Mouse (Mus musculus): ENCODE measurements at regions not wholly inside any gene's neighbourhood (a gene's known extent, or its start where the extent isn't known, plus 50 kb on each side); places are given as distances from the start of the nearest gene placed in this dataset.

GRCm38 (mm10) chr2:45800131-45800530 lies 682.9 kb upstream of the Zeb2 start:
- Histone ChIP-seq H3K4me3 (no peak overlapping the region), H3K27me3 (ENCODE audit: control insufficient read depth, insufficient read depth, insufficient read length) (no peaks in the 10 kb centered on the region), H3K4me2 (ENCODE audit: low read depth) (no peak overlapping the region), H3ac (ENCODE audit: control insufficient read depth, insufficient read length) (no peak overlapping the region), H3K79me2 (ENCODE audit: control insufficient read depth, insufficient read depth) (no peaks in the 10 kb centered on the region), H3K36me3 (ENCODE audit: control insufficient read depth, insufficient read depth) (no peaks in the 10 kb centered on the region)
- no peak for TF ChIP-seq CEBPB (IDR thresholded peaks at IDR 0.05; ENCODE audit: insufficient read depth, poor library complexity, severe bottlenecking)

DNA sequence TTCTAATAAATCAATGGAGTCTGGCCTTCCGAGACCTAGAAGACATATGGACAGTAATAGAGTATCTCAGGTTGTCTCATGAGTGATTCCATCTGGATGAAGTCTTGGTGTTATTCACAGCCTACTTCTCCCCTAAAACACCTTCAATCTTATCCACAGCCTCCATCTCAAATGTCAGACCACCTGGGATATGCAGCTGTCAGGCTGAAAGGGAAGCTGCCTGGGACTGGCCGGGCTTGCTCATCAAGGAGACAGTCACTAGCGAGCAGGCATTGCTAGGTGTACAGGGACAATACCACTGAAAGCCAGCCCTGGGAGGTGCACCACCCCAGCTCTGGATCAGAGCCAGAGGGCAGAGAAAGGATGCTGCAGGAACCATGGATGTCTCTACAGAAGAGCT lies 676.4 kb upstream of the Zeb2 start:
- TF ChIP-seq MAX (IDR thresholded peaks at IDR 0.05; ENCODE audit: low read depth) (no peak), USF1 (IDR thresholded peaks at IDR 0.05; ENCODE audit: low read depth) (no peak), E2F4 (IDR thresholded peaks at IDR 0.05; ENCODE audit: insufficient read depth) (no peak), CEBPB (IDR thresholded peaks at IDR 0.05; ENCODE audit: insufficient read depth, poor library complexity, severe bottlenecking) (no peak), MYOG (IDR thresholded peaks at IDR 0.05; ENCODE audit: control insufficient read depth in 1 of 3, insufficient read depth in 1 of 3, insufficient read length in 2 of 3, low read depth in 2 of 3) (no peak), MYOD1 (IDR thresholded peaks at IDR 0.05; ENCODE audit: control insufficient read depth in 1 of 3, insufficient read length in 2 of 3, low read depth in 2 of 3) (no peak), SRF (IDR thresholded peaks at IDR 0.05; ENCODE audit: control insufficient read depth, insufficient read length, low read depth) (no peak), POLR2AphosphoS2 (IDR thresholded peaks at IDR 0.05; ENCODE audit: insufficient read length, low read depth) (no peak)

GRCm38 (mm10) chr2:45789739-45790138 lies 672.5 kb upstream of the Zeb2 start:
- Histone ChIP-seq H3ac (ENCODE audit: control insufficient read depth, insufficient read length) (no peak overlapping the region), H3K79me2 (ENCODE audit: control insufficient read depth, insufficient read depth) (no peaks in the 10 kb centered on the region), H3K4me3 (no peak overlapping the region), H3K4me2 (ENCODE audit: low read depth) (no peak overlapping the region), H3K27me3 (ENCODE audit: control insufficient read depth, insufficient read depth, insufficient read length) (no peaks in the 10 kb centered on the region), H3K36me3 (ENCODE audit: control insufficient read depth, insufficient read depth) (no peaks in the 10 kb centered on the region)
- no peak for TF ChIP-seq TCF12 (IDR thresholded peaks at IDR 0.05; ENCODE audit: insufficient read depth, poor library complexity, severe bottlenecking)
- TF ChIP-seq E2F4 (IDR thresholded peaks at IDR 0.05; ENCODE audit: insufficient read depth): no peak
- no peak for TF ChIP-seq USF1 (IDR thresholded peaks at IDR 0.05; ENCODE audit: low read depth)
- TF ChIP-seq MAX (IDR thresholded peaks at IDR 0.05; ENCODE audit: low read depth): no peak
- no peak for TF ChIP-seq POLR2A (IDR thresholded peaks at IDR 0.05; ENCODE audit: insufficient read length, low read depth)
- TF ChIP-seq TCF3 (IDR thresholded peaks at IDR 0.05; ENCODE audit: insufficient read length, low read depth): no peak
- TF ChIP-seq MYOD1 (IDR thresholded peaks at IDR 0.05; ENCODE audit: control insufficient read depth in 1 of 3, insufficient read length in 2 of 3, low read depth in 2 of 3): no peak
- no peak for TF ChIP-seq CEBPB (IDR thresholded peaks at IDR 0.05; ENCODE audit: insufficient read depth, poor library complexity, severe bottlenecking)
- TF ChIP-seq REST (IDR thresholded peaks at IDR 0.05; ENCODE audit: insufficient read depth, insufficient read length): no peak
- no peak for TF ChIP-seq POLR2AphosphoS2 (IDR thresholded peaks at IDR 0.05; ENCODE audit: insufficient read length, low read depth)
- TF ChIP-seq MYOG (IDR thresholded peaks at IDR 0.05; ENCODE audit: control insufficient read depth in 1 of 3, insufficient read depth in 1 of 3, insufficient read length in 2 of 3, low read depth in 2 of 3): no peak
- TF ChIP-seq SRF (IDR thresholded peaks at IDR 0.05; ENCODE audit: control insufficient read depth, insufficient read length, low read depth): no peak

More for the DNA sequence above, 676.4 kb upstream of the Zeb2 start:
- H3ac ChIP-seq (ENCODE audit: control insufficient read depth, insufficient read length): no peak overlapping the region
- no peaks in the 10 kb centered on the region for H3K27me3 ChIP-seq (ENCODE audit: control insufficient read depth, insufficient read depth, insufficient read length)
- no peaks in the 10 kb centered on the region for H3K79me2 ChIP-seq (ENCODE audit: control insufficient read depth, insufficient read depth)
- no peak overlapping the region for H3K4me3 ChIP-seq
- no peaks in the 10 kb centered on the region for H3K36me3 ChIP-seq (ENCODE audit: control insufficient read depth, insufficient read depth)
- no peak overlapping the region for H3K4me2 ChIP-seq (ENCODE audit: low read depth)

GRCm38 (mm10) chr2:45787732-45788390 lies 670.7 kb upstream of the Zeb2 start:
- H3K79me2 ChIP-seq (ENCODE audit: control insufficient read depth, insufficient read depth): no peaks in the 10 kb centered on the region
- no peaks in the 10 kb centered on the region for H3K36me3 ChIP-seq (ENCODE audit: control insufficient read depth, insufficient read depth)
- no peak overlapping the region for H3K4me2 ChIP-seq (ENCODE audit: low read depth)
- H3ac ChIP-seq (ENCODE audit: control insufficient read depth, insufficient read length): no peak overlapping the region
- TF ChIP-seq CEBPB (IDR thresholded peaks at IDR 0.05; ENCODE audit: insufficient read depth, poor library complexity, severe bottlenecking) (no peak), MYOD1 (IDR thresholded peaks at IDR 0.05; ENCODE audit: control insufficient read depth in 1 of 3, insufficient read length in 2 of 3, low read depth in 2 of 3) (no peak), USF1 (IDR thresholded peaks at IDR 0.05; ENCODE audit: low read depth) (no peak), TCF12 (IDR thresholded peaks at IDR 0.05; ENCODE audit: insufficient read depth, poor library complexity, severe bottlenecking) (no peak), REST (IDR thresholded peaks at IDR 0.05; ENCODE audit: insufficient read depth, insufficient read length) (no peak), MAX (IDR thresholded peaks at IDR 0.05; ENCODE audit: low read depth) (no peak), SRF (IDR thresholded peaks at IDR 0.05; ENCODE audit: control insufficient read depth, insufficient read length, low read depth) (no peak), TCF3 (IDR thresholded peaks at IDR 0.05; ENCODE audit: insufficient read length, low read depth) (no peak), POLR2AphosphoS2 (IDR thresholded peaks at IDR 0.05; ENCODE audit: insufficient read length, low read depth) (no peak), POLR2A (IDR thresholded peaks at IDR 0.05; ENCODE audit: insufficient read length, low read depth) (no peak), MYOG (IDR thresholded peaks at IDR 0.05; ENCODE audit: control insufficient read depth in 1 of 3, insufficient read depth in 1 of 3, insufficient read length in 2 of 3, low read depth in 2 of 3) (no peak), E2F4 (IDR thresholded peaks at IDR 0.05; ENCODE audit: insufficient read depth) (no peak)
- H3K27me3 ChIP-seq (ENCODE audit: control insufficient read depth, insufficient read depth, insufficient read length): no peaks in the 10 kb centered on the region
- no peak overlapping the region for H3K4me3 ChIP-seq

GRCm38 (mm10) chr2:45786787-45787186 lies 669.6 kb upstream of the Zeb2 start:
- no peak overlapping the region for H3ac ChIP-seq (ENCODE audit: control insufficient read depth, insufficient read length)
- TF ChIP-seq CEBPB (IDR thresholded peaks at IDR 0.05; ENCODE audit: insufficient read depth, poor library complexity, severe bottlenecking) (no peak), TCF3 (IDR thresholded peaks at IDR 0.05; ENCODE audit: insufficient read length, low read depth) (no peak), MYOG (IDR thresholded peaks at IDR 0.05; ENCODE audit: control insufficient read depth in 1 of 3, insufficient read depth in 1 of 3, insufficient read length in 2 of 3, low read depth in 2 of 3) (no peak), POLR2A (IDR thresholded peaks at IDR 0.05; ENCODE audit: insufficient read length, low read depth) (no peak), MAX (IDR thresholded peaks at IDR 0.05; ENCODE audit: low read depth) (no peak), POLR2AphosphoS2 (IDR thresholded peaks at IDR 0.05; ENCODE audit: insufficient read length, low read depth) (no peak)
- no peaks in the 10 kb centered on the region for H3K79me2 ChIP-seq (ENCODE audit: control insufficient read depth, insufficient read depth)

More at GRCm38 (mm10) chr2:45786787-45787186, 669.6 kb upstream of the Zeb2 start:
- H3K4me3 ChIP-seq: no peak overlapping the region
- H3K27me3 ChIP-seq (ENCODE audit: control insufficient read depth, insufficient read depth, insufficient read length): no peaks in the 10 kb centered on the region
- H3K36me3 ChIP-seq (ENCODE audit: control insufficient read depth, insufficient read depth): no peaks in the 10 kb centered on the region
- no peak overlapping the region for H3K4me2 ChIP-seq (ENCODE audit: low read depth)
